Mouse (Mus musculus) stomach, embryonic 14.5 days (tissue): ENCODE data around the gene Chl1. TPM values are rescaled to one million over a fixed set of nuclear protein-coding genes. Genes with fewer than 3 reads are reported as not detected.

Source experiments
- ATAC-seq: fragments of 200-750 bp; cut with Nextera tagmentation; 2 replicates; pipeline ENCODE4 v1.8.0; 2017; ENCODE audit warnings: low read depth, moderate TSS enrichment; ENCODE audit not compliant: insufficient number of reproducible peaks, insufficient read depth, low FRiP score
- H3K27ac ChIP-seq: fragments of 300-500 bp; sonication (generic); 2 replicates; pipeline ENCODE4 v1.5.1; 2014; ENCODE audit warnings: mild to moderate bottlenecking, low read length, moderate library complexity, mixed read lengths
- H3K27me3 ChIP-seq: fragments of 300-500 bp; sonication (generic); 2 replicates; pipeline ENCODE4 v1.6.1; 2014; ENCODE audit warnings: low read length, control low read depth, mixed read lengths; ENCODE audit not compliant: control insufficient read depth, insufficient read depth
- H3K36me3 ChIP-seq: fragments of 300-500 bp; sonication (generic); 2 replicates; pipeline ENCODE4 v1.6.1; 2014; ENCODE audit warnings: mild to moderate bottlenecking, control low read depth, low read length, moderate library complexity, mixed read lengths; ENCODE audit not compliant: control insufficient read depth, insufficient read depth
- H3K4me1 ChIP-seq: fragments of 300-500 bp; sonication (generic); 2 replicates; pipeline ENCODE4 v1.6.1; 2014; ENCODE audit warnings: low read length, control low read depth, mixed read lengths; ENCODE audit not compliant: control insufficient read depth, insufficient read depth
- H3K4me2 ChIP-seq: fragments of 300-500 bp; sonication (generic); replicated peaks from 2 replicates; pipeline ENCODE4 v1.6.1; 2014; ENCODE audit warnings: low read depth, low read length, control low read depth
- H3K4me3 ChIP-seq: fragments of 300-500 bp; sonication (generic); 2 replicates; pipeline ENCODE4 v1.5.1; 2014; ENCODE audit warnings: low read depth, low read length, control low read depth
- H3K9ac ChIP-seq: fragments of 300-500 bp; sonication (generic); replicated peaks from 2 replicates; pipeline ENCODE4 v1.6.1; 2014; ENCODE audit warnings: low read depth, mild to moderate bottlenecking, control low read depth, low read length, moderate library complexity, mixed read lengths
- H3K9me3 ChIP-seq: fragments of 300-500 bp; sonication (generic); 2 replicates; pipeline ENCODE4 v1.6.1; 2016; ENCODE audit warnings: low read depth, low read length, control low read depth; ENCODE audit not compliant: control insufficient read depth
- WGBS: fragments of 180-500 bp; shearing (Covaris S2); extraction: QIAGEN DNeasy Blood & Tissue Kit; methylation state at CpG from one replicate; pipeline ENCODE4 v1.1.7; 2014; 5-methylcytosine and 5-hydroxymethylcytosine counted together
- polyA plus RNA-seq: library from polyadenylated mRNA; unstranded; fragments of >200 nt; fragmentation: Nextera tagmentation; extraction: Ambion mirVana; gene quantifications from 2 replicates; pipeline ENCODE4 v1.2.1, GENCODE M21; 2014

The Chl1 gene
- polyA plus RNA-seq, 1 experiment from 2014 or later: 9.3 TPM

GRCm38 (mm10) chr6:103558894-103559225, 48.5 kb downstream of the Chl1 start:
- ATAC-seq: no peak
- no peaks in the 10 kb centered on the region for H3K36me3 ChIP-seq
- no peaks in the 10 kb centered on the region for H3K4me1 ChIP-seq
- H3K9ac ChIP-seq: no peak overlapping the region
- no peak overlapping the region for H3K4me2 ChIP-seq
- H3K27ac ChIP-seq: no peak overlapping the region
- H3K9me3 ChIP-seq: no peaks in the 10 kb centered on the region
- H3K27me3 ChIP-seq: no peaks in the 10 kb centered on the region
- H3K4me3 ChIP-seq: no peak overlapping the region
- WGBS: 40% methylated on average over 3 of the region's 3 CpGs

- no peaks in the 10 kb centered on the region for H3K9me3 ChIP-seq
- H3K27ac ChIP-seq: no peak overlapping the region
- H3K4me2 ChIP-seq: no peak overlapping the region
- no peaks in the 10 kb centered on the region for H3K27me3 ChIP-seq
- H3K4me3 ChIP-seq: no peak overlapping the region
- H3K4me1 ChIP-seq: no peaks in the 10 kb centered on the region
- no peak for ATAC-seq
- no peaks in the 10 kb centered on the region for H3K36me3 ChIP-seq
- no peak overlapping the region for H3K9ac ChIP-seq
- 59% methylated on average over 2 of the region's 2 CpGs for WGBS
Observed at GRCm38 (mm10) chr6:103559344-103559743, 49.0 kb downstream of the Chl1 start.

- H3K9me3 ChIP-seq: no peaks in the 10 kb centered on the region
- ATAC-seq: no peak
- no peaks in the 10 kb centered on the region for H3K27me3 ChIP-seq
- no peak overlapping the region for H3K4me2 ChIP-seq
- H3K36me3 ChIP-seq: no peaks in the 10 kb centered on the region
- H3K4me3 ChIP-seq: no peak overlapping the region
- H3K27ac ChIP-seq: no peak overlapping the region
- H3K4me1 ChIP-seq: no peaks in the 10 kb centered on the region
- WGBS: 66% methylated on average over 6 of the region's 6 CpGs
- H3K9ac ChIP-seq: no peak overlapping the region
Observed at GRCm38 (mm10) chr6:103564811-103565210, 54.4 kb downstream of the Chl1 start.

- WGBS: 44% methylated on average over 2 of the region's 2 CpGs
- Histone ChIP-seq H3K27ac (no peak overlapping the region), H3K4me3 (no peak overlapping the region), H3K4me1 (no peaks in the 10 kb centered on the region), H3K27me3 (no peaks in the 10 kb centered on the region), H3K4me2 (no peak overlapping the region), H3K9ac (no peak overlapping the region), H3K36me3 (no peaks in the 10 kb centered on the region), H3K9me3 (no peaks in the 10 kb centered on the region)
- no peak for ATAC-seq
Observed at GRCm38 (mm10) chr6:103567247-103567646, 56.9 kb downstream of the Chl1 start.

- H3K4me1 ChIP-seq: no peaks in the 10 kb centered on the region
- H3K4me2 ChIP-seq: no peak overlapping the region
- no peak overlapping the region for H3K4me3 ChIP-seq
- no peak for ATAC-seq
- no peaks in the 10 kb centered on the region for H3K36me3 ChIP-seq
- H3K27ac ChIP-seq: no peak overlapping the region
- H3K9ac ChIP-seq: no peak overlapping the region
- 74% methylated on average over 1 of the region's 1 CpGs for WGBS
- H3K27me3 ChIP-seq: no peaks in the 10 kb centered on the region
- no peaks in the 10 kb centered on the region for H3K9me3 ChIP-seq
Observed at GRCm38 (mm10) chr6:103572659-103573058, 62.3 kb downstream of the Chl1 start.

GRCm38 (mm10) chr6:103584224-103584623, 73.8 kb downstream of the Chl1 start:
- Histone ChIP-seq H3K27me3 (no peaks in the 10 kb centered on the region), H3K4me2 (no peak overlapping the region), H3K9ac (no peak overlapping the region), H3K27ac (no peak overlapping the region), H3K4me3 (no peak overlapping the region), H3K4me1 (no peaks in the 10 kb centered on the region), H3K36me3 (no peaks in the 10 kb centered on the region), H3K9me3 (no peaks in the 10 kb centered on the region; the same call in 1 of the 2 replicates)
- no peak for ATAC-seq
- WGBS: 90% methylated on average over 1 of the region's 1 CpGs

GRCm38 (mm10) chr6:103585667-103586066, 75.3 kb downstream of the Chl1 start:
- Histone ChIP-seq H3K9ac (no peak overlapping the region), H3K27me3 (no peaks in the 10 kb centered on the region), H3K4me2 (no peak overlapping the region), H3K36me3 (no peaks in the 10 kb centered on the region), H3K4me1 (no peaks in the 10 kb centered on the region), H3K9me3 (no peaks in the 10 kb centered on the region; the same call in 1 of the 2 replicates), H3K27ac (no peak overlapping the region), H3K4me3 (no peak overlapping the region)
- WGBS: 59% methylated on average over 1 of the region's 1 CpGs
- ATAC-seq: no peak

GRCm38 (mm10) chr6:103586081-103586480, 75.7 kb downstream of the Chl1 start:
- H3K4me3 ChIP-seq: no peak overlapping the region
- H3K9me3 ChIP-seq: no peaks in the 10 kb centered on the region; the same call in 1 of the 2 replicates
- no peaks in the 10 kb centered on the region for H3K36me3 ChIP-seq
- H3K4me2 ChIP-seq: no peak overlapping the region
- H3K27ac ChIP-seq: no peak overlapping the region
- no peak for ATAC-seq
- no peaks in the 10 kb centered on the region for H3K4me1 ChIP-seq
- H3K27me3 ChIP-seq: no peaks in the 10 kb centered on the region
- WGBS: 81% methylated on average over 1 of the region's 1 CpGs
- H3K9ac ChIP-seq: no peak overlapping the region

- no peak overlapping the region for H3K4me3 ChIP-seq
- H3K9me3 ChIP-seq: no peaks in the 10 kb centered on the region
- no peak overlapping the region for H3K27ac ChIP-seq
- no peaks in the 10 kb centered on the region for H3K4me1 ChIP-seq
- no peaks in the 10 kb centered on the region for H3K27me3 ChIP-seq
- WGBS: 61% methylated on average over 4 of the region's 4 CpGs
- H3K4me2 ChIP-seq: no peak overlapping the region
- H3K9ac ChIP-seq: no peak overlapping the region
- no peak for ATAC-seq
- no peaks in the 10 kb centered on the region for H3K36me3 ChIP-seq
Observed at GRCm38 (mm10) chr6:103602070-103602469, 91.7 kb downstream of the Chl1 start.
